Mouse (Mus musculus): ENCODE measurements around the gene BC048562. TPM values are rescaled to one million over a fixed set of nuclear protein-coding genes. Genes with fewer than 3 reads are reported as not detected.

BC048562 gene
- polyA plus RNA-seq, 1 experiment from 2014 or later, result not detected

DNA sequence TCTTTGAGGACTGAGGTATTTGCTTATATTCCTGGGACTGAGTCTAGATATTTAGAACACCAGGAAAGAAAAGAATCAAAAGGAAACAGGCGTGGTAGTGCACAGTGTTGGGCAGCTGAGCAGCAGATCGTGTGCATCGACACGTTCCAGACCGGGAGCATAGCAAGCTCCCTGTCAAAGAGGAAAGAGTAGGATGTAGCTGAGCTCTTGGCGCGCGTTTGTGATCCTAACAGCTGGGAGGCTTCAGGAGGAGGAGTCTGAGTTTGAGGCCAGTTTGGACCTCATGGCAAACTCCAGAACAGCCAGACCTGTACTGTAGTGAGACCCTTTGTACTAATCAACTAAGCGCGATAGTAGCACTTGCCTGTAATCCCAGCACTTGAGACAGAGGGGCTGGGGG is 25.9 kb downstream of the BC048562 start:
- Histone ChIP-seq H3K9ac (no peak overlapping the region), H3K4me2 (no peak overlapping the region), H3K27me3 (0 out of 2 replicates have a peak, but pooled peaks cover 8% of the 10 kb centered on the region), H3K27ac (no peak overlapping the region), H3K4me1 (peaks cover 13% of the 10 kb centered on the region), H3K4me3 (replicated peaks) (no peak overlapping the region), H3K9me3 (no peaks in the 10 kb centered on the region), H3K36me3 (replicated peaks) (peaks cover 41% of the 10 kb centered on the region)
- no peak for ATAC-seq (ENCODE audit: low FRiP score)
- 97% methylated on average over 10 of the region's 10 CpGs for WGBS

DNA sequence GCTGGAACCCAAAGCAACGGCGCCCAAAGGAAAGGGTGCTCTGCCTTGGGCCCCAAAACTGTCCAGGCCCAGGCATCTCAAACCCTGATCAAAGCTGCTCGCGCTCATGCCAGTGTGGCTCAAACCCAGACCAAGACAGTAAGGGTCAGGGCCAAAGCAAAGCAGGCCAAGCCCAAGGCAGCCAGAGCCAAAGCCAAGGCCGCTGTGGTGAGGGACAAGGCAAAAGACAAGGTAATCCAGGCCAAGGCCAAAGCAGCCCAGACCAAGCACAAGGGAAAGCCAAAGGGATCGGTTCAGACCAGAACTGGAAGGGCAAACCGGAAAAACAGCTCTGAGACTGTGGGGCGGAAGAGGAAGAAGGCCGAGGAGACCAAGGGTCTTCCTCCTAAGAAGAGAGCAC is 27.4 kb downstream of the BC048562 start:
- no peak for ATAC-seq (ENCODE audit: low FRiP score)
- H3K9me3 ChIP-seq, result no peaks in the 10 kb centered on the region
- 0 out of 2 replicates have a peak, but pooled peaks cover 8% of the 10 kb centered on the region for H3K27me3 ChIP-seq
- no peak overlapping the region for H3K27ac ChIP-seq
- no peak overlapping the region for H3K9ac ChIP-seq
- WGBS, result 96% methylated on average over 9 of the region's 9 CpGs
- H3K4me1 ChIP-seq, result peaks cover 13% of the 10 kb centered on the region
- H3K36me3 ChIP-seq (replicated peaks), result peaks cover 41% of the 10 kb centered on the region
- no peak overlapping the region for H3K4me2 ChIP-seq
- no peak overlapping the region for H3K4me3 ChIP-seq (replicated peaks)

DNA sequence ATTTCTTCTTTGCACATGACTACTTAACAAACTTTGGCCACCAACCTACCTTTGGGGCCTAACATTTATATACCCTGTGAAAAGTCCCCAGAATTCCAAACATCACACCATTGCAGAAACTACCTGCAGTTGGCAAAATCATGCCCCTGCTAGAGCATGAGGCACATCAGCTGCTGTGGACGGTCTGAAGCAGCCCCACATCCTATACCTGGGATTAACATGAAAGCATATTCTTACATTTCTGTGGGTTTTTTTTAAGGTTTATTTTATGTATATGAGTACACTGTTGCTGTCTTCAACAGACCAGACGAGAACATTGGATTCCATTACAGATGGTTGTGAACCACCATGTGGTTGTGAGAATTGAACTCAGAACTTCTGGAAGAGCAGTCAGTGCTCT is 29.9 kb downstream of the BC048562 start:
- no peaks in the 10 kb centered on the region for H3K9me3 ChIP-seq
- H3K27ac ChIP-seq, result no peak overlapping the region
- 93% methylated on average over 2 of the region's 2 CpGs for WGBS
- peaks cover 10% of the 10 kb centered on the region for H3K4me1 ChIP-seq
- no peak overlapping the region for H3K4me2 ChIP-seq
- no peak overlapping the region for H3K4me3 ChIP-seq (replicated peaks)
- no peak for ATAC-seq (ENCODE audit: low FRiP score)
- H3K27me3 ChIP-seq, result no peaks in the 10 kb centered on the region
- no peak overlapping the region for H3K9ac ChIP-seq
- H3K36me3 ChIP-seq (replicated peaks), result peaks cover 41% of the 10 kb centered on the region

DNA sequence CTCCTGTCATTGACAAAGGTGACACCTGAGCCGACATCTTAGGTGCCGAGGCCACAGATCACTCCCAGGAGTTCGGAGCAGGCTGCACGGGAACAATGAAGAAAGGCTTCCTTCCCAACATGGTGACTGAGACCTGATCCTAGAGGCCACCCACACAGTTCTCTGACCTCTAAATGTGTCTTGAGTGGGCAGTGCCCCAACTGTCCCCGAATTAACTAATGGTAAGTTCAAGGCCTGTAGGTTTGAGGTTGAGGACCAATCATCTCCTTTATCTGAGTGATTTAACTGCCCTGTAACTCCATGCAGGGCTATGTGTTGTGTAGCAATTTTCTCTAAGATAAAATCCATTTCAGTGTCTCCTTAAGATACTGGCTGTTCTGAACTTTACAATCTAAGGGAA is 33.1 kb downstream of the BC048562 start:
- WGBS, result 83% methylated on average over 5 of the region's 5 CpGs
- H3K36me3 ChIP-seq (replicated peaks), result peaks cover 24% of the 10 kb centered on the region
- ATAC-seq (ENCODE audit: low FRiP score), result no peak
- no peak overlapping the region for H3K27ac ChIP-seq
- no peaks in the 10 kb centered on the region for H3K27me3 ChIP-seq
- no peaks in the 10 kb centered on the region for H3K9me3 ChIP-seq
- no peak overlapping the region for H3K4me2 ChIP-seq
- no peaks in the 10 kb centered on the region for H3K4me1 ChIP-seq
- no peak overlapping the region for H3K9ac ChIP-seq
- no peak overlapping the region for H3K4me3 ChIP-seq (replicated peaks)

DNA sequence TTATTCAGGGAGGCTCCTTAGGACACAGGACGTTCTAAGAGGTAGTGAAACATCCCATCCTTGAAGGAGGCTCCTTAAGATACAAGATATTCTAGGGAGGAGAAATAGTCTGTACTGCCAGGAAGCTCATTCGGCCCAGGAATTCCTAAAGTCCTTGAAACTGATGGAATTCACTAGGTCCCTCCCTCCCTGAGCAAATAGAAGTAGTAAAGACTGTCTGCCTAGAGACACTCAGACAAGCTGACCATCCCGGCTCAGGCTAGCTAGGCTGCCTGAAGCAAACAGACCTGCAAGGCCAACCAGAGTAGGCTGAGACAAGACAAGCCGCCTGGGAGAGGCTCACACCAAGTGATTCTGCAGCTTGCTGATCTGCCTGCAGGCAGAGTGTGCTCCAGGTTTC is 33.6 kb downstream of the BC048562 start:
- H3K4me2 ChIP-seq, result no peak overlapping the region
- ATAC-seq (ENCODE audit: low FRiP score), result no peak
- WGBS, result 83% methylated on average over 4 of the region's 4 CpGs
- no peak overlapping the region for H3K4me3 ChIP-seq (replicated peaks)
- peaks cover 22% of the 10 kb centered on the region for H3K36me3 ChIP-seq (replicated peaks)
- H3K27ac ChIP-seq, result no peak overlapping the region
- no peaks in the 10 kb centered on the region for H3K9me3 ChIP-seq
- no peaks in the 10 kb centered on the region for H3K27me3 ChIP-seq
- H3K4me1 ChIP-seq, result no peaks in the 10 kb centered on the region
- H3K9ac ChIP-seq, result no peak overlapping the region

DNA sequence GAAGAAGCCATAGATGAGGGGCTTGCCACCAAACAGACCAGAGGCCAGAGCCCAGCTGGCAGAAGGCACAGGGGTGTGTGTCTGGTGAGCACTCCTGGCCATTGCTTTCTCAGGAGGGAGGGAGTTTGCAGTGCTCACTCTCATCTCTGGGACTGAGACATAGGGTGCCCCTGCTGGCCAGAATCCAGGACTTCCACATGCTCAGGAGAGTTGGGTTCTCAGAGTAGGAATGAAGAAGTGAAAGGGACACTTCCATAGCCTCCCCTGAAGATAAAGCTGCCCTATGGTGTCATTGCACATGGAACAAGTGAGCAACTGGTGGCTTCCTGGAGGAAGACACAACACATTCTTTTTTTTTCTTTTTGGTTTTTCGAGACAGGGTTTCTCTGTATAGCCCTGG is 38.2 kb downstream of the BC048562 start:
- no peak for ATAC-seq (ENCODE audit: low FRiP score)
- H3K4me2 ChIP-seq, result no peak overlapping the region
- no peak overlapping the region for H3K27ac ChIP-seq
- H3K4me1 ChIP-seq, result peaks cover 11% of the 10 kb centered on the region
- no peak overlapping the region for H3K4me3 ChIP-seq (replicated peaks)
- no peaks in the 10 kb centered on the region for H3K9me3 ChIP-seq
- WGBS, result 53% methylated on average over 1 of the region's 1 CpGs
- H3K36me3 ChIP-seq (replicated peaks), result no peaks in the 10 kb centered on the region
- H3K27me3 ChIP-seq, result no peaks in the 10 kb centered on the region
- no peak overlapping the region for H3K9ac ChIP-seq

DNA sequence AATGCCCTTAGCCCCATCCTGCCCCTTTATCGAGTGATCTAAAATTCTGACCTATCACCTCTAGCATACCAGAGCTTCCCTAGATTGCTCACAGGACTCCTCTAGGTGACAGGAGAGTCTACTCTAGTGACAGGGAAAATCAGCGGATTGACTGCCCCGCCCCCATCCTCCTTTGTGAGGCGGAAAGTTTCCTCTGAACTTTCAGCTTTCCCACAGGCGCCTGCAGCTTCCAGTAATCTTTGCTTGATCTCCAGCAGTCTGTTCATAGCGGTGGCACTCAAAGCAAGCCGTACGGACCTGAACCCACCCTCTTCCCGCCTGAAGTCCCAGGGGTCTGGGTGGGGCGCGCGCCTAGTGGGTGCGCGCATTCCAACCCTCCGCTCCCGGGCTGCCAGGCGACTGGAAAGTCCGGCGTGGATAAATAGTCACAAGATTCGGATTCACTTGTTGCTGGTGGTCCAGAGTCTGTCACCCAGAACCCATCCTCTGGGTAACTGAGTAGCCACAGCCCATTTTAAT is 42.4 kb downstream of the BC048562 start:
- Histone ChIP-seq H3K9ac (peak overlapping the region; percentile 47), H3K36me3 (replicated peaks) (peaks cover 12% of the 10 kb centered on the region), H3K4me3 (replicated peaks) (peak overlapping the region; percentile 46), H3K9me3 (no peaks in the 10 kb centered on the region), H3K27me3 (no peaks in the 10 kb centered on the region), H3K4me2 (peak overlapping the region; percentile 68), H3K4me1 (peaks cover 26% of the 10 kb centered on the region), H3K27ac (peak overlapping the region; percentile 77)
- ATAC-seq (ENCODE audit: low FRiP score), result peak; percentile 76
- 1% methylated on average over 20 of the region's 20 CpGs for WGBS

DNA sequence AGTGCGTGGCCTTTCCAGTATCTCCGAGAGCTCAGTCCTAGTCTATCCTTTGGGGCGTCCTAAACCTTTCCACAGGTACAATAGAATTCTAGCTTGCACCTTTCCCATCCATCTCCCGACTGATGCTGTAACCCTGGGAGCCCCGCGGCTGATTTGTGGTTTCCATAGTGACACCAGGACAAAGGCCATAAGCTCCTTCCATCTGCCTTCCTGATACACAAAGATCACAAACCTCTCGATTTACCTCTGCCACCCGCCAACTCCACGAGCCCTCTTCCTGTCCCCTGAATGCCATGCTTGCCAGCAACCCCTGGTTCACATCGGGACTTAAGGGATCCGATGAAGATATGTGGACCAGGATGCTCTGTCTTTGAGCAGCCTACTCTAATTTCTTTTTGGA is 43.0 kb downstream of the BC048562 start:
- Histone ChIP-seq H3K9me3 (no peaks in the 10 kb centered on the region), H3K4me1 (peaks cover 26% of the 10 kb centered on the region), H3K36me3 (replicated peaks) (peaks cover 17% of the 10 kb centered on the region), H3K27me3 (no peaks in the 10 kb centered on the region), H3K4me2 (peak overlapping the region; percentile 68), H3K27ac (peak overlapping the region; percentile 77), H3K4me3 (replicated peaks) (peak overlapping the region; percentile 46), H3K9ac (no peak overlapping the region; the same call in 1 of the 2 replicates)
- ATAC-seq (ENCODE audit: low FRiP score), result no peak; the same call in 1 of the 2 replicates
- 30% methylated on average over 11 of the region's 11 CpGs for whole genome bisulfite sequencing

DNA sequence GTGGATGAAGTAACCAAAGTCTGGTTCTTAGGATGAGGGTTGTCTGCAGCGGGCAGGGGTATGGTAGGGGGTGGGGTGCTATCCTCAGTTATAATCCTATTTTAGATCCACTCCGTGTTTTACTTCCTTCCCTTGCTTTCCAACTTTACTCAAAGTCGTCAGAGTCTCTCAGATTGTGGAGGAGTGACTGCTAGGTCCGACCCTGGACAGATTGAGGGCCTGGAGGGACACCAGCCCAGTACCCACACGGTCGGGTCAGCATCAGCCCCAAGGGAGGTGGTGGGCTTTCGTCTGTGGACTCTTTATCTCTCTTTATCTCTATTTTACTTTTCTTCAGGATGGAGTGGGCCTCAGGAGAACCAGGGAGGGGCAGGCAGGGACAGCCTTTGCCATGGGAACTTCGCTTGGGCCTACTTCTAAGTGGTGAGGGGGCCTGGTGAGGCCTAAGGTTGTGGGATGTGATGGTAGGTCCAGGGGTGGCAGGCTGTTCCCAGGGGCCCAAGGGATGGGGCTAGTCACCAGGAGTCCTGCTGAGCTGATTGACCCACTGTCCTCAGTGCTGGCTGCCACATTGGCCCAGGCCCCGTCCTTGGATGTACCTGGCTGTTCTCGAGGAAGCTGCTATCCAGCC is 43.6 kb downstream of the BC048562 start, which contains the start of gene Lamb2:
TSS of gene Lamb2 (plus strand) at position 16 of the 631 bp plus-strand sequence.
- Histone ChIP-seq H3K4me2 (peak within 1 kb of the TSS; percentile 68), H3K4me3 (replicated peaks) (peak within 1 kb of the TSS; percentile 46), H3K9me3 (no peaks in the 10 kb centered on the region), H3K36me3 (replicated peaks) (peaks cover 19% of the 10 kb centered on the region), H3K4me1 (peaks cover 26% of the 10 kb centered on the region), H3K27ac (peak within 1 kb of the TSS; percentile 77), H3K27me3 (no peaks in the 10 kb centered on the region), H3K9ac (peak within 1 kb of the TSS; percentile 58)
- peak; percentile 47; the same call in 1 of the 2 replicates for ATAC-seq (ENCODE audit: low FRiP score)
- 10% methylated on average over 10 of the region's 10 CpGs for WGBS

DNA sequence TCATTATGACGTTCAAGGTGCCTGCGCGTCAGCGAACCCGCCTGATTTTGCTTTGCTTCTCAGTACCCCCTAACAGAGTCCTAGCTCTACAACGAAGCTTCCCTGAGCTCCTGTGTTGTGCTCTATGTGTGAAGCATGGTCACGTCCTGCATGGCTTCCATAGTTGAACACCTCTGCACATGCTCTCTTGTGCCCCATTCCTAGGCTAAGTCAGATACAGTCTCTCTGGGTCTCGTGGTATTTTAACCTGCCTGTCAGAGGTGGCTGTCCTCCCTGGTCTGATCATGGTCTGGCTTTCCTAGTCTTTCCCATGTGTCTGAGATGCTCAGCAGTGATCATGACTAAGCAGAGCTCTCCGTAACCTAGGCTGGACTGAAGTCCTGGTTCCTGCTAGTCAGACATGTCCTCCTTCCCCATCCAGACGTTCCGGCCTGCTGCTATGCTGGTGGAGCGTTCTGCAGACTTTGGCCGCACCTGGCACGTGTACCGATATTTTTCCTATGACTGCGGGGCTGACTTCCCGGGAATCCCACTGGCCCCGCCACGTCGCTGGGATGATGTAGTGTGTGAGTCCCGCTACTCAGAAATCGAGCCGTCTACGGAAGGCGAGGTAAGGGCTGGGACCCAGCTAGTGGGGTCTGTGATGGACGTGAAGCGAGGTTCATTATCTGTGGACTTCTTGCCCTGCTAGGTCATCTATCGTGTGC is 44.7 kb downstream of the BC048562 start:
- Histone ChIP-seq H3K27me3 (no peaks in the 10 kb centered on the region), H3K4me3 (replicated peaks) (no peak overlapping the region), H3K9me3 (no peaks in the 10 kb centered on the region), H3K36me3 (replicated peaks) (peaks cover 29% of the 10 kb centered on the region), H3K27ac (no peak overlapping the region), H3K9ac (peak overlapping the region; percentile 25; the same call in 1 of the 2 replicates), H3K4me1 (peaks cover 26% of the 10 kb centered on the region), H3K4me2 (0 out of 2 replicates have a peak overlapping the region, but pooled peaks have one; percentile 68)
- no peak for ATAC-seq (ENCODE audit: low FRiP score)
- 93% methylated on average over 28 of the region's 28 CpGs for WGBS

DNA sequence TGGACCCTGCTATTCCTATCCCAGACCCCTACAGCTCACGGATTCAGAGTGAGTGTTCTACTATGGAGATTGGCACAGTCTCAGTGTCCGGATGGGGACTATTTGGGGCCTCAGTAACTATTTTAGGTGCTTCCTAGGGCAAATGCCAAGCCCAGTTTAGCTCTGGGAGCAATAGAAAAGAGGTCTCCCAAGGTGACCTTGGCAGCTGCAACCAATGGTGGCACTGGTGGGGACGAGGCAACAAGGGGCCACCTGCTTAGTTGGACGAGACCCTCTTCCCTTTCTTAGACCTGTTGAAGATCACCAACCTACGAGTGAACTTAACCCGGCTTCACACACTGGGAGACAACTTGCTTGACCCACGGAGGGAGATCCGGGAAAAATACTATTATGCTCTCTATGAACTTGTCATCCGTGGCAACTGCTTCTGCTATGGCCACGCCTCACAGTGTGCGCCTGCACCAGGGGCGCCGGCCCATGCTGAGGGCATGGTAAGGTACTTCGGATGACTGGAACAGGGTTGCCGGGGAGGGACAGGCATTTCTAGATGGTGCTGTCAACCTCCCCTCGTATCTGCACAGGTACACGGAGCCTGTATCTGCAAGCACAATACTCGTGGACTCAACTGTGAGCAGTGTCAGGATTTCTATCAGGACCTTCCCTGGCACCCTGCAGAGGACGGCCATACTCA is 45.4 kb downstream of the BC048562 start:
- 93% methylated on average over 19 of the region's 19 CpGs for WGBS
- H3K27me3 ChIP-seq, result no peaks in the 10 kb centered on the region
- H3K27ac ChIP-seq, result no peak overlapping the region
- H3K4me3 ChIP-seq (replicated peaks), result no peak overlapping the region
- peaks cover 36% of the 10 kb centered on the region for H3K36me3 ChIP-seq (replicated peaks)
- no peaks in the 10 kb centered on the region for H3K9me3 ChIP-seq
- H3K4me1 ChIP-seq, result peaks cover 26% of the 10 kb centered on the region
- H3K4me2 ChIP-seq, result no peak overlapping the region
- H3K9ac ChIP-seq, result no peak overlapping the region
- ATAC-seq (ENCODE audit: low FRiP score), result no peak
